Mouse (Mus musculus): Measurements from ENCODE around the gene Ifitm3.

DNA sequence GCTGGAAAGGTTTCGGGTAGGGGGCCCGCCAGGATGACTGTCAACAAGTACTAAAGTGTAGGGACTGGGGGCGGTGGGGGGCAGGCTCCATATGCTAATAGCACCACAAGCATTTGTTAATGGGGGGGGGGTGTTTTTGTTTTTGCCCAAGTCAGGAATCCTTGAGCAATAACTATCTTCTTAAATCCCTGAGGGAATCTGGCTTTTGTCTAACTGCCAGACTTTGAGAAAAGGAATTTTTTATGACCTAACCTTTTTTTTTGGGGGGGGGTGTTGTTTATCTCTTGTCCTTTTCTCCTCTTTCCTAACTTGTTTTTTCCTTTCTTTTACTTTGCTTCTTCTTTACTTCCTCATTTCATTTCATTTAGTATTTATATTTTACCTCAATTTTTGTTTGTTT lies 35.1 kb downstream of the Ifitm3 start:
- TF ChIP-seq CTCF (IDR thresholded peaks at IDR 0.05) (no peak), EP300 (IDR thresholded peaks at IDR 0.05; ENCODE audit: insufficient read depth, low read depth, low read length) (no peak), POLR2A (IDR thresholded peaks at IDR 0.05; ENCODE audit: insufficient read depth, low read depth, low read length) (no peak)

Measured in heart, adult 2 months (tissue).